In genomic region chr9:41191651-41192210, GRCm38 (mm10) we compare ENCODE assay signal across 11 mouse cellular contexts. TPM values are rescaled to one million over a fixed set of nuclear protein-coding genes. Genes with fewer than 3 reads are reported as not detected.
DNase-seq lines count a peak whose midpoint lies in the region; ATAC-seq and TF ChIP-seq lines count a peak whose summit lies in the region.
"Had no signal": no experiment of that assay in that cellular context is flagged by ENCODE, and none has a peak within 500 bp of the region (broad histone marks: within the 10 kb centered on the region; RNA-seq: fewer than 3 reads in every experiment).

No protein-coding gene starts in this region.

- no peaks in the 10 kb centered on the region for H3K36me3 ChIP-seq in limb, embryonic 12.5 days
- H3K36me3 ChIP-seq: G1E; limb, embryonic 15.5 days had no signal

- TF ChIP-seq POLR2A in cortical plate, adult 2 months (IDR thresholded peaks at IDR 0.05; ENCODE audit: extremely low read depth, insufficient read depth, low read length) = no peak

- no peaks in the 10 kb centered on the region for H3K27me3 ChIP-seq in limb, embryonic 12.5 days
- H3K27me3 ChIP-seq: limb, embryonic 15.5 days had no signal

- H3K9ac ChIP-seq in limb, embryonic 12.5 days (replicated peaks) = no peak overlapping the region
- H3K9ac ChIP-seq: limb, embryonic 15.5 days had no signal

- H3K4me3 ChIP-seq in cortical plate, adult 2 months (ENCODE audit: insufficient read depth, low read length) = no peak overlapping the region
- H3K4me3 ChIP-seq in limb, embryonic 12.5 days (replicated peaks) = no peak overlapping the region
- H3K4me3 ChIP-seq: limb, embryonic 15.5 days had no signal

- no peak for ATAC-seq in limb, embryonic 12.5 days (ENCODE audit: insufficient number of reproducible peaks, insufficient read depth, low FRiP score, low TSS enrichment, low read depth)

- DNase-seq in cerebellum, postnatal 25 days = peak; percentile 32 to 51
- DNase-seq in cerebellum, postnatal 4 days (ENCODE audit: low spot score in 2 of 2) = no peak
- DNase-seq in layer of hippocampus, adult 9-11 months = peak; percentile 71
- no peak for DNase-seq in layer of hippocampus, adult 11-12 months (ENCODE audit: low spot score)
- DNase-seq in yolk sac, embryonic 10.5 days (ENCODE audit: low spot score) = no peak
- DNase-seq in spleen, postnatal 36 days (ENCODE audit: low spot score in 2 of 2) = no peak

- 65% methylated on average over 9 of the region's 9 CpGs for WGBS in limb, embryonic 12.5 days

- H3K9me3 ChIP-seq in limb, embryonic 12.5 days = no peaks in the 10 kb centered on the region
- H3K9me3 ChIP-seq: G1E; limb, embryonic 15.5 days had no signal

- H3K4me2 ChIP-seq in limb, embryonic 12.5 days = no peak overlapping the region
- H3K4me2 ChIP-seq: limb, embryonic 15.5 days had no signal

- H3K27ac ChIP-seq in cortical plate, adult 2 months (ENCODE audit: insufficient read depth, low read length) = 0 out of 2 replicates have a peak overlapping the region, but pooled peaks have one; percentile 14
- peak overlapping the region; percentile 46 for H3K27ac ChIP-seq in limb, embryonic 12.5 days
- H3K27ac ChIP-seq: limb, embryonic 15.5 days; stomach, postnatal 0 days had no signal

- TF ChIP-seq CTCF in cortical plate, adult 2 months (IDR thresholded peaks at IDR 0.05; ENCODE audit: extremely low read depth, insufficient read depth, low read length) = no peak

- H3K4me1 ChIP-seq in cortical plate, adult 2 months (ENCODE audit: control insufficient read depth, insufficient read depth, low read length) = peaks cover 4% of the 10 kb centered on the region
- H3K4me1 ChIP-seq in limb, embryonic 12.5 days (replicated peaks) = 0 out of 2 replicates have a peak, but pooled peaks cover 5% of the 10 kb centered on the region

RNA-seq across cellular contexts. Expression of gene Ubash3b, which starts 30.2 kb away (rescaled TPM):
- polyA plus RNA-seq in cortical plate, adult 2 months (2012; rRNA removed) = 11.6 and 12.1 TPM in 2 replicates
- 6.5 and 7.8 TPM in 2 replicates for polyA plus RNA-seq in limb, embryonic 12.5 days (2016; fragmentation: Nextera tagmentation; extraction: Ambion mirVana)

Comparison
In these comparisons a context has a peak if more than half of its experiments do, and no peak if none do; other contexts are left out.
1. DNase-seq: peak in cerebellum, postnatal 25 days (2 of 2) and layer of hippocampus, adult 9-11 months (single experiment); none in cerebellum, postnatal 4 days (0 of 2), layer of hippocampus, adult 11-12 months (single experiment), yolk sac, embryonic 10.5 days (single experiment) and spleen, postnatal 36 days (0 of 2).